Mouse (Mus musculus): ENCODE measurements at regions not wholly inside any gene's neighbourhood (a gene's known extent, or its start where the extent isn't known, plus 50 kb on each side); places are given as distances from the start of the nearest gene placed in this dataset.
A peak's percentile ranks its signal among the peaks of the same experiment; 100 is the strongest.

DNA sequence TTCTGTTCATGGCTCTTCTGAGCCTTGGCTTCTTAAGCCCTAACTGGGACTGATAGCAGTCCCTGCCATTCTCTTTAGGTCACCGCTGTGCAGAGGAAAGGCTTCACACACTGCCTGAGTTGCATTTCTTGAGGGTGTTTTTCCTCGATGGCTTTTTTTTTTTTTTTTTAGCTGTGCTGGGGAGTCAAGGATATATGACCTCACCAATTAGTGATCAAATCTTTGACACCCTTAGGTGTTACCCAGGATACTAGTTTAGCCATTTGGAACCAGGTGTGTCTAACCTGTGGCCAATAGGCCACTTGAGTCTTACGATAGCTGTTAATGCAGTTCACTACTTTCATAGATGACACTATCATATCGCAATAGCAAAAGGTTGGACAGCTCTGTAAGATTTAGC, 1247.5 kb upstream of the A1bg start:
- DNase-seq, result no peak

GRCm38 (mm10) chr15:62169591-62170019, 1246.8 kb upstream of the A1bg start:
- no peak for DNase-seq

DNA sequence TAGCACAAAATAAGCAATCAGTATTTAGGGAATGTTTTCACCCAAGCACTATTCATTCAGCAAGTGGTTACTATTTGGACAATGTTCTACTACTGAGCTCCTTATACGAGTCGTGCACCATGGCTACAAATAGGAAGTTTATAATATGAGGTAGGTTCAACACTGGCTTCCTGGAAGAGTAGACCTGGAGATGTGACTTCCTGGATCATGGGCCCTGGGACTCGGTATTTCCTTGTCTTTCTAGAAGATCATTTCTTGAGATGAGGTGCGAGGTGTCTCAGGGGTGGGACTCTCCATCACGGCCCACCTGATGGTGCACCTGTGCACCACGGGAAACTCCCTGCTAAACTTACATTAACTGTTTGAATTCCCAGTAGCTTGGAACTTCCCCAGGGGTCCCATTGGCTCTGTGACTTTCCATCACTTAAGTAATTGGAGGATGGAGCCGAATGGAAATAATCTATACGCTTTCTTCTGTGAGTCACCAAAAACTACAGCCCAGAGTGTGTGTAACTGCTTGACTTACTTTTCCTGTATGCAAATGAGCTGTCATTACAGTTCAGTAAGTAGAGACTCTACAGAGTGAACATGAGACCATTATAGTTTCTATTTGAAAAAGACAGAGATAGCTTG, 1246.3 kb upstream of the A1bg start:
- no peak for DNase-seq

DNA sequence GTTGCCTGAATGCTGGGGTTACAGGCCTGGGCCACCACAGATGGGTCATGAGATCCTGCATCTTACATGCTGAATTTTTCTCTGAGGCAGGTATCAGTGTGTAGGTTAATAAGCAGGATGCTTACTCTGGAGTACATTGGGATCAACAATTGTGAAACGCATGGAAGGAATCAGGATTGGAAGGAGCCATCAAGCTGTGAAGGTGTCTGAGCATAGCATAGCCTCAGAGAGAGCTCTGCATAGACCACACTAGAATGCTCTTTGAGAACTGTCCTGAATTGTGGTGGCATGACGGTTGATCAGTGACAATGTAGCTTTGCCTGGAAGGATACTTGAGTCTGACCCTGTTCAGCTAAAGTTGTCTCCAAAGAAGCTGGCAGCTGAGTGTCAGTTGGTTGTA, 1245.7 kb upstream of the A1bg start:
- DNase-seq, result no peak

DNA sequence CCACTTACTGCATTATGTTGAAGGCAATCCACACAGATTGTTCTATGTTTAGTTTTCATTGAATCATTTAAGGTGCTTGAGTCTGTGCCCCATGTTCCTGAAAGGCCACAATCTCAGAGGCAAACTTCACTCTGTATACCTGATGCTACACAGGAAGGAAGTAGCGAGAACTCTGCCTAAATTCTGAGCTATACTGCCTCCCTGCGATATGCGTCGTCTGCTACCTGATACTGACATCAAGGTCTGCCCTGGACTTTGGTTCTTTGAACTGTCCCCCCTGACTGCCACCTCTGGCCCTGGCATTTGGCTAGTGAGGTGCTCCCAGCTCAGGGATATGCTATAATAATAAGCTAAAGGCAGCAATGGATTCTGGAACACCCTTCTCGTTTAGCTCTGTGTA, 1244.0 kb upstream of the A1bg start:
- no peak for DNase-seq

GRCm38 (mm10) chr15:62165826-62166500, 1243.2 kb upstream of the A1bg start:
- DNase-seq, result no peak

DNA sequence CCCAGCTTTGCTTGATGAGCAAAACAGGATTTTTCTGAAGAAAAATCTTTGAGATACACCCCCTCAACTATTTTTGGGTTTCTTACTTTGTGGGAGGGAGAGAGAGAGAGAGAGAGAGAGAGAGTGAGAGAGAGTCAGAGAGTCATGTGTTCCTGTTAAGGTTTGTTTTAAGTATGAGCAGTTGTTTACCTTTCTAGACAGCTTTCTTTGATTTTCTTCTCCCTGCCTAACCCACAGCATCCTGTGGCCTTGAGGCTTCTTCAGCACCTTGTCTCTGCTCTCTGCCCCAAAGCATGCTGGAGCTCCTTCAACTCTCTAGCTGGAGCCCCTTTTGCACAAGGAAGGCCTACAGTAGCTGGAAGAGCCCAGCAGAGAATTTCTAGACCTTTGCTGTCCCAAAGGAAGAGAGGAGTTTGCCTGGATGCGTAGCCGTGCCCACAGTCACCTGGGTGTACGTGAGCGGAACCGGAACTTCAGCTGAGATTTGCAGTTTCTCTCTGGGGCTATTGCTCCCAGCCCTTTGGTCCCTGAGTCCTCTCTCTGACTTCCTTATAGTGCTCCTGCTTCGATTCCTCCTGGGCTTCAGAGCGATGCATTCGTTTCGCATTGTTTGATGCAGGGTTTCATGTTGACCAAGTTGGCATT, 1242.1 kb upstream of the A1bg start:
- DNase-seq, result no peak

DNA sequence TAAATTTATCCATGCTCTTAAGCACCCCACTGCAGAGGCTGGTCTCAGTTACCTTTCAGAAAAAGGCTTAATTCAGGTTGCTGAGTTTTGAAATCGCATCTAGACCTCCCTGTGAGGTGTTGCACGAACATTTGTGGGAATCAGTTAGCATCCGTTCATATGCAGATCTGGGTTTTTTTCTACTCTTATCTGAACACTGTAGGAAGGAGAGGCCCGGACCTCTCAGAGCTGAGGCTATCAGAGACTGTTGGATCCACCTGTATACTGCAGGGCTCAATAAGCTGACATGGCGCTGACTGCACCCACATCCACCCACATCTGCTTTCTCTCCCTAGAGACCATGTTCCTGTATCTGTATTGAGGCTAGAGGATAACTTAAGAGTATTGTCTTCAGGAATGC, 1240.4 kb upstream of the A1bg start:
- DNase-seq, result no peak

DNA sequence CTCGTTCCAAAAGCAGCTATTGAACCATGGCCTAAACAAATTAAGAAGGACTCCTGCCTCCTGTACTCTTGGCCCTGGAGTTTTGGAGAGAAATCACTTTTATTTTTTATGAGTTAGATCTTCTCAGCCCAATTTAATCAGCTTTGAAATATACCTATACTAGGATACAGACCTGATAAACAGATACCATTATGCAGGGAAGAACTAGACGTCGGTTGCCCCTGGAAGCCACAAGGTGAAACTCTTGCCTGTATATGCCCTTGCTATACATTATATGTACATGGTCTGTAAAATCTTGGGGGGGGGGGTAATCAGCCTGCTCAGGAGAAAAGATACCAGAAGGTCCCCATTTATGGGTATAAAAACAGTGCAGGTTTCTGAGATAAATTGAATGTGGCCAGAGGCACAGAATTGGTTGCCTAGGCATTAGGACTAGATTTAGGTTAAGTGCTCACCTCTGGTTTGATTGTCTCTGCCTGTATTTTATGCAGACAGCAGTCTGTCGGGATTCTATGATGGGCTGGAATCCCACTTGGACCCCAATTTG, 1239.9 kb upstream of the A1bg start:
- DNase-seq, result no peak

- peak; percentile 59 for DNase-seq
These were observed 1239.3 kb upstream of the A1bg start for GRCm38 (mm10) chr15:62161975-62162647.

DNA sequence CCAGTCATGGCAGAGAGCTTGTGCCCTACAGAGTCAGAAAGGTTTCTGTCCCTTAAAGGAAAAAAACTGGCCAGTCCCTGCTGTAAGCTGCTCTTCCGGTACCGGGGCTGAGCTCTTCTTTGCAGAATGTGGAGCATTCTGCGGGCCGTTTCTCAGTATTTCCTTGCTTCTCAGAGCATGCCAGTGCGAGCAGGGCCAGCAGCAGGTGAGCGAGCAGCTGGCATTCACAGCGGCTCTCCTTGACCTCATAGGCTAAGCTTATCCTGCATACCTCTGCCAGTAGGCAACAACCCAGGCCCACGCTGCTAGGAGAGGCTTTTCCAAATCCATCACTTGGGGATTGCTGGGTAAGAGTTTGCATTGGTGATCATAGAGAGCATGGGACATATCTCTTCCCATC, 1238.2 kb upstream of the A1bg start:
- peak; percentile 34 for DNase-seq

DNA sequence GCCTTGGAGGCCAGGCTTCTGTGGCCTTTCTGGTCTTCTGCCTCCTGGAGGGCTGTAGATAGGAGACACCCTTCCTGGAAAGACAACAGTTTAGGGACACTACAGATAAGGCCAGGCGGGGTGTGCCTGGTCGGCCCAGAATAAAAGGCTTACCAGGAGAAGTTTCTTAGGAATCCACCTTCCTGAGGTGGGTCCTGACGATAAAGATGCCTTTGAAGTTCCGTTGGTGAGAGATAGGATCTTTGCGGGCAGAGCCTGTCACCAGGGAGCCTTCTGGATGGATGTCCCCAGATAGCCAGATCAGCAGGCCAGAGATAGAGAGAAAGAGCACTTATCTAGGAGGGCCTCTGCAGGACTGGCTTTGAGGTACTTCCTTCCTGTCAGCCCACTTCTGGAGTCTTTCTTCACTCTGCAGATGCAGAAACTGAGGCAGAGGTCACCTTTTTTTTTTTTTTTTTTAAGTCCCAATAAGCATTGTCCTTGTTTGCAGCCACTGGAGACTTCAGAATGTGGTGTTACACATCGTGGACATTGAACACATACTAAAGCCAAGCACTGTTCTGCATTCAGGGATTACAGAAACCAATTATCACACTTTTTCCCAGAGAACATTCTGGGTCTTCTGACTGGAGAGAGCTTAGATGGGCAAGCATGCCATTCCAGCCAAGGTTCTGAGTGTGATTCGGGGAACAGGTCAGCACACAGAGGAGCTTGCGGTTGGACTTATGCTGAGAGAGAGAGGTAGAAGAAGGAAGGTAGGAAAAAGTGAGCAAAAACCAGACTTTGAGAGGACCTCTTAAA, 1236.3 kb upstream of the A1bg start:
- no peak for DNase-seq

GRCm38 (mm10) chr15:62157200-62158033, 1234.6 kb upstream of the A1bg start:
- no peak for DNase-seq

GRCm38 (mm10) chr15:62153222-62153621, 1230.4 kb upstream of the A1bg start:
- no peak for DNase-seq

DNA sequence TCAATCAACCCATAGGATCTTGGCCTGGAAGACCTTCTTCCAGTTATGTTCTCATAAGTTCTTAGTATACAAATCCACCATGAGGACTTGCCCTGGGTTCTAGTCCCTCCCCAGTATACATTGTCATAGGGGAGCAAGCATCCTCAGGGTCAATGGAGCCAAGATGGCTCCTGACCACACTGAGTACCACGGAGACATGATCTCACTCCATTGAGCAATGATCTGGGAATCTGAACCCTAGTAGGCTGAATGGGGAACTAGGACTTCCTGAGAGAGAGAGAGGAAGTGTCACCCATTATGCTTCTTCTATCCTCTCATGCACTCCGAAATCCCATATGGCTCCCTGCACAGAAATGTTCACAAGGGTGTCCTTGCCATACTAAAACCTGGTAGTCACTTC, 1229.3 kb upstream of the A1bg start:
- no peak for DNase-seq

GRCm38 (mm10) chr15:62151690-62152089, 1228.9 kb upstream of the A1bg start:
- no peak for DNase-seq

DNA sequence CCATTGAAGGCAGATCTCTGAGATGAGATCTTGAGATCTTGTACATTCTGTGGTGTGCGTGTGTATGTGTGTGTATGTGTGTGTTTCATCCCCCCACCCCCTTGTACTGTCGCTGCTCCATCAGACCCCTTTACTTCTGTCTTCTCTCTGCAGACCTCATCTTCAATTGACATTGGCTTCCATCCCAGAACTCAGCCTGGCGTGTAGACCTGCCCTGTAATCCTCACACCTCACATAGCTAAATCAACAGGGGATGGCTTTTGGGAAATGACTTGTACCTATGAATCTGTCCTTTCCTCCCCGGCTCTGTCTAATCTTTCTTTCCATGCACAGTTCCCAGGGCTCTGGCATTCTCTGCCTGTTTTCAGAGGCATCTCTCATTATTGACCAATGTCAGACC, 1227.5 kb upstream of the A1bg start:
- DNase-seq, result no peak

DNA sequence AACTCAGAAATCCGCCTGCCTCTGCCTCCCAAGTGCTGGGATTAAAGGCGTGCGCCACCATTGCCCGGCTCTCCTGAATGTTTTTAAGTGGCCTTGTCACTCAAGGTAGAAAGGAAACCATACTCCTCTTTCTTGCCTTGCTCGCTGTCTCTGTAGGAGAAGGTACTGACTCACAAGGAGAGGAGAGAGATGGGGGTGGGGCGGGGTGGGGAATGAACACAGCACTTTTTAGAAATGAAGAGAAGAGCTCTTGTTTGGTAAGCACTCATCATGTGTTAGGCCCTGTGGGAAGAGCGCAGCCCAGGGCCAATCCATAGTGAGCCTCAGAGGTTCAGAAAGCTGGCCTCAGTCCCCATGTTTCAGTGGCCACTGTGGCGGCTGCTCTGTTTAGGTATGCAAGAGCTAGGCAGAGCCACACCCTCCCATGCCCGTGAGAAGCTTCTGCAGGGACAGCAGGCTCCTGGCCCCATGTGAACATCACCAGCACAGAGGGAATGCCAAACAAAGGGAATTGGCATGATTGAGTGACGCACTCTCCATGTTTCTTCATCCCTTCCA, 1225.9 kb upstream of the A1bg start:
- no peak for DNase-seq

GRCm38 (mm10) chr15:62147343-62147953, 1224.6 kb upstream of the A1bg start:
- no peak for DNase-seq

DNA sequence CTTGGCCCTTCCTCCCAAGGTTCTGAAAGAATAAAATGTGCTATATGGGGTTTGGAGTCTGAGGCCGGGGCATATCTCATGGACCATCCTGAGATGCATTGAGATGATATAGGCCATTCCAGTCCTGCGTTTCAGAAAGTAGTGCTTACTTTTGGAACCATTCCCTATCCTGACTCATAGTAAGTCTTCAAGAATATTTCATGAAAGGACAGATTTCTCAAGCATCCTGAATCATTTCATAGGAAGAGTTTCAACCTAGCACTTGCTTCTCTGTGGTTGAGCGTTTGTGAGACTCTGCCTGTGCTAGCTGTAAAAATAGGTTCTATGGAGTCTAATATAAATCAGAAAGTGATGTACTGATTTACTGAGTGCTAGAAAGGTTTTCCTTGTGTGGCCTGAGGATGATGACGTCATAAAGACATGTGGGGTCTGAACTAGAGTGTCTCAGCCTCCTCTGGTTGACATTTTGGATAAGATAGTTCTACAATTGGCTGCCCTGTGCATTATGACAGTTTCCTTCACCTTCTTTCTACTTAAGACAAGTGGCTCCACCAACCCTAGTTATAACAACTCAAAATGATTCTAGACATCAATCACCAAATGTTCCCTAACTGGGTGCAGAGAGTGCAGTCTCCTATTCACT, 1223.0 kb upstream of the A1bg start:
- DNase-seq, result no peak

All from kidney, postnatal 10 days (tissue).